Mouse (Mus musculus) heart, embryonic 16.5 days (tissue): Measurements from ENCODE around the gene Crybg2. TPM values are rescaled to one million over a fixed set of nuclear protein-coding genes. Genes with fewer than 3 reads are reported as not detected.

Source experiments
- ATAC-seq: fragments of 200-750 bp; cut with Nextera tagmentation; replicated peaks from 2 replicates; pipeline ENCODE4 v1.8.0; 2017; ENCODE audit warnings: moderate number of reproducible peaks; ENCODE audit not compliant: insufficient read depth, low FRiP score; ENCODE audit errors: extremely low read depth
- H3K27ac ChIP-seq: fragments of 300-500 bp; sonication (generic); 2 replicates; pipeline ENCODE4 v1.5.1; 2014; ENCODE audit warnings: mild to moderate bottlenecking, low read length, control low read depth, moderate library complexity
- H3K27me3 ChIP-seq: fragments of 300-500 bp; sonication (generic); 2 replicates; pipeline ENCODE4 v1.6.1; 2014; ENCODE audit warnings: low read length, mixed read lengths; ENCODE audit not compliant: control insufficient read depth, insufficient read depth
- H3K36me3 ChIP-seq: fragments of 300-500 bp; sonication (generic); 2 replicates; pipeline ENCODE4 v1.6.1; 2014; ENCODE audit not compliant: control insufficient read depth, insufficient read depth
- H3K4me1 ChIP-seq: fragments of 300-500 bp; sonication (generic); 2 replicates; pipeline ENCODE4 v1.6.1; 2014; ENCODE audit warnings: low read length, mixed read lengths; ENCODE audit not compliant: control insufficient read depth, insufficient read depth
- H3K4me2 ChIP-seq: fragments of 300-500 bp; sonication (generic); 2 replicates; pipeline ENCODE4 v1.6.1; 2014; ENCODE audit warnings: low read depth, mild to moderate bottlenecking, control low read depth, low read length
- H3K4me3 ChIP-seq: fragments of 300-500 bp; sonication (generic); 2 replicates; pipeline ENCODE4 v1.5.1; 2014; ENCODE audit warnings: mild to moderate bottlenecking, control low read depth, low read length
- H3K9ac ChIP-seq: fragments of 300-500 bp; sonication (generic); 2 replicates; pipeline ENCODE4 v1.6.1; 2014; ENCODE audit warnings: low read length, control low read depth
- H3K9me3 ChIP-seq: fragments of 300-500 bp; sonication (generic); replicated peaks from 2 replicates; pipeline ENCODE4 v1.6.1; 2016; ENCODE audit warnings: low read length; ENCODE audit not compliant: control insufficient read depth
- WGBS: fragments of 180-500 bp; shearing (Covaris S2); extraction: QIAGEN DNeasy Blood & Tissue Kit; methylation state at CpG from one replicate; pipeline ENCODE4 v1.1.7; 2014; 5-methylcytosine and 5-hydroxymethylcytosine counted together
- polyA plus RNA-seq: library from polyadenylated mRNA; unstranded; fragments of >200 nt; fragmentation: Nextera tagmentation; extraction: Ambion mirVana; gene quantifications from 2 replicates; pipeline ENCODE4 v1.2.1, GENCODE M21; 2015

Gene Crybg2
- polyA plus RNA-seq, 1 experiment from 2014 or later, result 0.91 TPM

DNA sequence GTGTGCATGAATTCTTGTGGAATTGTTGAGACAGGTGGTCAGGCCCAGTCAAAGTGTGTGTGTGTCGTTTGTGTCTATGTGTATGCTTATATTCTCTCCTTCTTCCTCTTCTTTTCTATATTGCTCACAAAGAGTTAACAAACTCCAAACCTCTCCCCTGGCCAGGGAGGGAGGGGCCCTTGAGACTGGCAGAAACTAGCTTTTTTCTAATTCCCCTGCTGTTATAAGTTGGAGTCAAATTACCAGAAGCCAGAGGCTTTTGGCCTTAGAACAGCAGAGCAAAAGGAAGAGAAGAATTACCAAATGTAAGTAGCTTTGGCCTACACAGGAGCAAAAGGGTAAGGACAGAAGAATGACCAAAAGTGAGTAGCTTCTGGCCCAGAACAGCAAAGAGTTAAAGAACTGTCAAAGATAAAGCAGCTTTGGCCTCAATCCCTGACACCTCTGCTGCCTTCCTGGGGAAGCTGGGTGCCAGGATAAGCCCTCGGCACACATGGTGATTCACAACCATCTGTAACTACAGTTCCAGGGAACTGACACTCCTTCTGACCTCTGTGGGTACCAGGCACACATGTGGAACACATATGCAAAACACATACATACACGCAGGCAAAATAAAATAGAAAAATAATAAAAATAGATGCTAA lies 75.8 kb downstream of the Crybg2 start:
- H3K27ac ChIP-seq, result no peak overlapping the region
- no peaks in the 10 kb centered on the region for H3K27me3 ChIP-seq
- no peaks in the 10 kb centered on the region for H3K4me1 ChIP-seq
- no peak for ATAC-seq
- no peak overlapping the region for H3K4me3 ChIP-seq
- peaks cover 9% of the 10 kb centered on the region for H3K36me3 ChIP-seq
- no peak overlapping the region for H3K9ac ChIP-seq
- no peaks in the 10 kb centered on the region for H3K9me3 ChIP-seq
- no peak overlapping the region for H3K4me2 ChIP-seq
- WGBS, result 43% methylated on average over 3 of the region's 3 CpGs

DNA sequence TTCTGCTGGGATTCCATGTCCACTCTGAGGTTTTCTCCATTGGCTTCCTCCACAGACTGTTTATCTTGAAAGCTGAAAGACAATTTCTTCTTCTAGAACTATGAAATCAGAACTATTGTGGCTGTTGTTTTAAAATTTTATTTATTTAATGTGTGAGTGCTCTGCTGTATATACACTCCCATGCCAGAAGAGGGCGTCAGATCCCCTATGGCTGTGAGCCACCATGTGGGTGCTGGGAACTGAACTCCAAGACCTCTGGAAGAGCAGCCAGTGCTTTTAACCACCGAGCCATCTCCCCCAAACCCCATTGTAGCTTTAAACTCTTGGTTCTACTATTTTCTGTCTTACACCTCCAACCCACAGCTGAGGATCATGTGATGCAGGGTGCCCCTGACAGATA lies 78.2 kb downstream of the Crybg2 start:
- Histone ChIP-seq H3K4me3 (no peak overlapping the region), H3K27ac (no peak overlapping the region), H3K27me3 (no peaks in the 10 kb centered on the region), H3K9me3 (no peaks in the 10 kb centered on the region), H3K9ac (no peak overlapping the region), H3K4me2 (no peak overlapping the region), H3K4me1 (no peaks in the 10 kb centered on the region), H3K36me3 (peaks cover 7% of the 10 kb centered on the region)
- WGBS, result 83% methylated on average over 2 of the region's 2 CpGs
- no peak for ATAC-seq

Other genes with a start within 250 kb of the Crybg2 start
- gene Rps6ka1, start 173.0 kb upstream of the Crybg2 start, polyA plus RNA-seq, result 18.7 and 19.7 TPM in 2 replicates
- 1,315 and 1,451 TPM in 2 replicates for gene Hmgn2, start 92.2 kb upstream of the Crybg2 start, polyA plus RNA-seq
- gene Dhdds, start 59.9 kb upstream of the Crybg2 start, polyA plus RNA-seq, result 33.6 and 35.8 TPM in 2 replicates
- gene Lin28a, start 42.0 kb upstream of the Crybg2 start, polyA plus RNA-seq, result 0.09 TPM in 1 of 2 replicates, not detected in the other
- 0.09 TPM in 1 of 2 replicates, not detected in the other for gene Zfp683, start 7.0 kb upstream of the Crybg2 start, polyA plus RNA-seq
- 16.6 and 28.6 TPM in 2 replicates for gene Cd52, start 34.3 kb downstream of the Crybg2 start, polyA plus RNA-seq
- gene Ubxn11, start 41.8 kb downstream of the Crybg2 start, polyA plus RNA-seq, result 3.5 and 3.9 TPM in 2 replicates
- gene Sh3bgrl3, start 68.0 kb downstream of the Crybg2 start, polyA plus RNA-seq, result 213 and 218 TPM in 2 replicates
- 44.2 and 51.5 TPM in 2 replicates for gene Cep85, start 126.3 kb downstream of the Crybg2 start, polyA plus RNA-seq
- 0.05 TPM in 1 of 2 replicates, not detected in the other for gene Gm7534, start 142.2 kb downstream of the Crybg2 start, polyA plus RNA-seq
- gene Catsper4, start 166.6 kb downstream of the Crybg2 start, polyA plus RNA-seq, result not detected in 2 replicates
- 1.1 and 2.3 TPM in 2 replicates for gene Cnksr1, start 177.6 kb downstream of the Crybg2 start, polyA plus RNA-seq
- 0.22 TPM in 1 of 2 replicates, not detected in the other for gene E130218I03Rik, start 182.8 kb downstream of the Crybg2 start, polyA plus RNA-seq
- 8.7 and 9.5 TPM in 2 replicates for gene Zfp593, start 184.8 kb downstream of the Crybg2 start, polyA plus RNA-seq
- gene Gm30191, start 186.1 kb downstream of the Crybg2 start, polyA plus RNA-seq, result not detected in 2 replicates
- 5.8 and 6.3 TPM in 2 replicates for gene Grrp1, start 193.3 kb downstream of the Crybg2 start, polyA plus RNA-seq
- 13.0 and 13.9 TPM in 2 replicates for gene Pdik1l, start 227.1 kb downstream of the Crybg2 start, polyA plus RNA-seq